Mouse (Mus musculus) liver, embryonic 14.5 days (tissue): ENCODE measurements around the gene Atp11a. TPM values are rescaled to one million over a fixed set of nuclear protein-coding genes. Genes with fewer than 3 reads are reported as not detected.

Source experiments
- ATAC-seq: fragments of 200-750 bp; cut with Nextera tagmentation; 2 replicates; pipeline ENCODE4 v1.8.0; 2017; ENCODE audit warnings: moderate number of reproducible peaks, mild to moderate bottlenecking, moderate library complexity; ENCODE audit not compliant: insufficient read depth
- DNase-seq, 3 experiments: peaks; one replicate each; pipeline ENCODE4 v3.0.0-alpha.2; 2012 to 2013; ENCODE audit warnings: low read depth in 3 of 3, low spot score in 3 of 3
- H3K27ac ChIP-seq: fragments of 300-500 bp; sonication (generic); 2 replicates; pipeline ENCODE4 v1.5.1; 2014; ENCODE audit warnings: moderate library complexity, mild to moderate bottlenecking, control low read depth, inconsistent platforms
- H3K27me3 ChIP-seq: fragments of 300-500 bp; sonication (generic); 2 replicates; pipeline ENCODE4 v1.6.1; 2014; ENCODE audit warnings: mild to moderate bottlenecking, low read length, moderate library complexity; ENCODE audit not compliant: control insufficient read depth, insufficient read depth
- H3K36me3 ChIP-seq: fragments of 300-500 bp; sonication (generic); replicated peaks from 2 replicates; pipeline ENCODE4 v1.6.1; 2014; ENCODE audit warnings: low read depth; ENCODE audit not compliant: control insufficient read depth, insufficient read depth
- H3K4me1 ChIP-seq, 2 experiments: fragments of 200-500 bp in 1 of 2; fragments of 300-500 bp in 1 of 2; sonication (generic) in 1 of 2; replicated peaks; 2 replicates each; pipeline ENCODE4 v1.6.1; 2012 to 2014; ENCODE audit warnings: antibody characterized with exemption in 1 of 2, inconsistent platforms in 1 of 2, low read length in 1 of 2; ENCODE audit not compliant: control insufficient read depth in 2 of 2, insufficient read depth in 2 of 2
- H3K4me2 ChIP-seq: fragments of 300-500 bp; sonication (generic); 2 replicates; pipeline ENCODE4 v1.6.1; 2014; ENCODE audit warnings: low read depth, mild to moderate bottlenecking, control low read depth, moderate library complexity
- H3K4me3 ChIP-seq, 2 experiments: fragments of 200-500 bp in 1 of 2; fragments of 300-500 bp in 1 of 2; sonication (generic) in 1 of 2; 2 replicates each; pipeline ENCODE4 v1.5.1; 2012 to 2014; ENCODE audit warnings: low read depth in 2 of 2, low read length in 2 of 2, mild to moderate bottlenecking in 2 of 2, control low read depth in 1 of 2, inconsistent platforms in 1 of 2, moderate library complexity in 1 of 2; ENCODE audit not compliant: insufficient read depth in 1 of 2
- H3K9ac ChIP-seq: fragments of 300-500 bp; sonication (generic); replicated peaks from 2 replicates; pipeline ENCODE4 v1.6.1; 2014; ENCODE audit warnings: mild to moderate bottlenecking, control low read depth, moderate library complexity
- H3K9me3 ChIP-seq: fragments of 300-500 bp; sonication (generic); 2 replicates; pipeline ENCODE4 v1.6.1; 2016; ENCODE audit warnings: low read length, mixed read lengths; ENCODE audit not compliant: control insufficient read depth
- CTCF ChIP-seq: IDR thresholded peaks from 2 replicates; pipeline ENCODE4 v1.5.1; 2016; ENCODE audit warnings: antibody characterized with exemption, low read depth, control low read depth
- EP300 ChIP-seq: IDR thresholded peaks from 2 replicates; pipeline ENCODE4 v1.6.1; 2016; ENCODE audit warnings: antibody characterized with exemption, low read depth
- WGBS: fragments of 180-500 bp; shearing (Covaris S2); extraction: QIAGEN DNeasy Blood & Tissue Kit; methylation state at CpG from one replicate; pipeline ENCODE4 v1.1.7; 2014; ENCODE audit not compliant: insufficient replicate concordance; 5-methylcytosine and 5-hydroxymethylcytosine counted together
- polyA plus RNA-seq, 2 experiments: library from polyadenylated mRNA; depleted of rRNA in 1 of 2; stranded (reverse) in 1 of 2; unstranded in 1 of 2; fragments of >200 nt; fragmentation: Nextera tagmentation in 1 of 2; extraction: Ambion mirVana in 1 of 2; gene quantifications; 2 replicates each; pipeline versions ENCODE4 v1.2.1 to v1.2.3; 2012 to 2014

Atp11a gene
- polyA plus RNA-seq, 2 experiments: 1.2 to 2.7 TPM

DNA sequence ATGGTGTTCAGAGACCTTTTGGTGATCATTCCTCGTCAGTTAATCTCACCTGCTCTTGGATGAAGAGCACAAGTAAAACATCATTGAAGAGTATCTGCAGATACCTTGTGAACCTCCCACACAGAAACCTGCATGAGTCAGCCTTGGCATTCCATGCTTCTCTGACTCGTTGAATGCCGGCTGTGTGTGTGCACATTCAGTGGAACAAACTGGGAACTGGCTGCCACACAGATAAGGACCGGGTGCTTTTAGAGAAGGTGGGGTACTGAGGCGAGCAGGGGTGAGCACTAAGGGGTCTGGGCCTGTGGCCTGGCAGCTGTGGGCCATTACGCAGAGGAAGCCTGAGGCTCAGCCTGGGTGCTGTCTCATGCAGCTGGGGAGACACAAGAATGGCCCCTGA lies 11.9 kb downstream of the Atp11a start:
- 63% methylated on average over 6 of the region's 6 CpGs for WGBS
- Histone ChIP-seq H3K9me3 (no peaks in the 10 kb centered on the region), H3K9ac (no peak overlapping the region), H3K4me1 (peaks cover 0 to 3% of the 10 kb centered on the region in 2 experiments; a peak in 1 of 4 replicates), H3K4me2 (no peak overlapping the region), H3K4me3 (no peak overlapping the region), H3K36me3 (no peaks in the 10 kb centered on the region), H3K27me3 (no peaks in the 10 kb centered on the region), H3K27ac (no peak overlapping the region)
- DNase-seq (no peak), ATAC-seq (no peak)
- no peak for TF ChIP-seq EP300
- no peak for TF ChIP-seq CTCF

DNA sequence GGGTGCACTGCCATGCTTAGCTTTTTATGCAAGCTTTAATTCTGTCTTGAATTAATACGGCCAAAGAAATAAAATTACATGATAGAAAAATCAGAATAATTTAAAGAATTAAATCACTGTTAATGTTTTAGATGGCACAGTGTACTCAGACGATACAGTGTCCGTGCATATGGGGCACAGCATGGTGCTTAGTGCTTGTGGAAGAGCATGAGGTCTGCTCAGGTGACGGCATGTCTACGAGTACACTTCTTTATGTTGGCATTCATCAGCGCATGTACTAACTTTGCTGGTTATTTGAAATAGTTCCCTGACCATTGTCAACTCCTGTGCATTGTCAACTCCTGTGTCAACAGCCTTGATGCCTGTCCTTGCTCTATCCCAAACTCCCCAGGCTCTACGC lies 12.5 kb downstream of the Atp11a start:
- TF ChIP-seq EP300 (no peak), CTCF (no peak)
- DNase-seq: no peak

DNA sequence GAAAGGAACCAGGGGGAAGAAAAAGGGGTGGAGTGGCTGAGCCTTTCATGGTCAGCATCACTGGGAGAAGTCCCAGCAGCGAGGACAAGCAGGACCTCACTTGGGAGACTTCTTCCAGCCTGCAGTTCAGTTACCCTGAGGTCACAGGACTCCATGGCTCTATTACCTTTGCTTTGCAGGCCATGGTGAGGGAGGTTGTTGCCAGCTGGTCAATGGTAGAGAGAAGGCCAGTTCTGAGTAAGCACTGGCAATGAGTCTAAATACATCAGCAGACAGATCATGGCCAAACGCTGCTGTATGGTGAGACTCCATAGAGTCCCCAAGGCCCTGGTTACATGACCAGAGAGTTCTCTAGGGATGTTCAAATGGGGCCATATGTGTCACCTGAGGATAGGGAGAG lies 15.5 kb downstream of the Atp11a start:
- no peak overlapping the region for H3K27ac ChIP-seq
- H3K9ac ChIP-seq: no peak overlapping the region
- DNase-seq: no peak
- H3K36me3 ChIP-seq: no peaks in the 10 kb centered on the region
- ATAC-seq: no peak
- 63% methylated on average over 2 of the region's 2 CpGs for WGBS
- peaks cover 3 to 26% of the 10 kb centered on the region in 2 experiments; a peak in 2 of 4 replicates for H3K4me1 ChIP-seq
- TF ChIP-seq CTCF (no peak), EP300 (no peak)
- H3K9me3 ChIP-seq: no peaks in the 10 kb centered on the region
- no peaks in the 10 kb centered on the region for H3K27me3 ChIP-seq
- H3K4me2 ChIP-seq: no peak overlapping the region
- no peak overlapping the region for H3K4me3 ChIP-seq

More for the DNA sequence above, 12.5 kb downstream of the Atp11a start:
- H3K27me3 ChIP-seq: no peaks in the 10 kb centered on the region
- ATAC-seq: no peak
- H3K36me3 ChIP-seq: no peaks in the 10 kb centered on the region
- H3K4me1 ChIP-seq: peaks cover 0 to 3% of the 10 kb centered on the region in 2 experiments; a peak in 1 of 4 replicates
- 75% methylated on average over 7 of the region's 7 CpGs for WGBS
- no peak overlapping the region for H3K9ac ChIP-seq
- no peak overlapping the region for H3K4me2 ChIP-seq
- H3K4me3 ChIP-seq: no peak overlapping the region
- no peak overlapping the region for H3K27ac ChIP-seq
- H3K9me3 ChIP-seq: no peaks in the 10 kb centered on the region

DNA sequence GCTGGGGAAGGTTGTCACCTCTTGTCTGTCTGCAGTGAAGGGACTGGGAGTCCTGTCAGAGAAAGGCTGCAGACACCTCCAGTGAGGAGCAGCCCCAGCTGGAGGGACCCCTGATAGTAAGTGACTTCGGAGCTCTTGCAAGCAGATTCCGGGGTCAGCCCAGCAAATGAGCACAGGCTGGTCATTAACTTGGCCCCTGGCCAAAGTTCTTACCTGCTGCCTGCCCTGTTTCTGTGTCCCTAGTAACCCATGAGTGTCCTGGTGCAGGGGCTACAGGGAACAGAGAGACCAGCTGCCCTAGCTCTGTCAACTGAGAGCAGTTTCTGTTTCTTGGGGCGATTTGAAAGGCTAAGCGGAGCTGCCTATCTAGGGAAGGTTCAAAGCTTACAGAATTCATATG lies 17.1 kb downstream of the Atp11a start:
- Histone ChIP-seq H3K9ac (no peak overlapping the region), H3K27me3 (no peaks in the 10 kb centered on the region; the same call in 1 of the 2 replicates), H3K36me3 (no peaks in the 10 kb centered on the region), H3K27ac (no peak overlapping the region), H3K4me1 (peaks cover 3 to 29% of the 10 kb centered on the region in 2 experiments; a peak in 2 of 4 replicates), H3K4me3 (no peak overlapping the region), H3K4me2 (no peak overlapping the region), H3K9me3 (no peaks in the 10 kb centered on the region)
- ATAC-seq (no peak), DNase-seq (no peak)
- no peak for TF ChIP-seq EP300
- TF ChIP-seq CTCF: no peak
- 72% methylated on average over 4 of the region's 4 CpGs for WGBS

DNA sequence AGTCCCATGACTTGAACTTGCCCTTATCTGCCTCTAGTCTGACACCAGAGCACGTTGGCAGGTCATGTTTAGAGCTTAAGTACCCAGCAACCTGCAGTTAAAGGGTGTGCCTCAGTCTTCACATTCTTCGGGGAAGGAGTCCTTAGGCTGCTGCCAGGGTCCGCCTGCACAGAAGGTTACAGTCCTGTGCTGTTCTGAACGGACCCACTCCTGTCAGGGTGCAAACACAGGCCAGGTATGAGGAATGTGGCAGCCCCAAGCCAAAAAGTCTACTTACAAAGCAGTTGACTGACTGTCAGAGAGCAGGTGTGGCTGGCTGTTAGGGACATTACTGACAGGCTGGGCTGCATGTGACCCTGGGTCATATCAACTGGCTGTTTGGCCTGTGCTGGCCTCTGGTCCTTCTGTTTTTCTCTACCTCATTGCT lies 18.1 kb downstream of the Atp11a start:
- Histone ChIP-seq H3K27me3 (no peaks in the 10 kb centered on the region; the same call in 1 of the 2 replicates), H3K36me3 (no peaks in the 10 kb centered on the region), H3K4me2 (no peak overlapping the region), H3K9ac (no peak overlapping the region), H3K4me3 (no peak overlapping the region), H3K27ac (no peak overlapping the region), H3K4me1 (peaks cover 3 to 29% of the 10 kb centered on the region in 2 experiments; a peak in 2 of 4 replicates), H3K9me3 (no peaks in the 10 kb centered on the region)
- WGBS: 29% methylated on average over 4 of the region's 4 CpGs
- no peak for DNase-seq
- TF ChIP-seq EP300 (no peak), CTCF (no peak)
- ATAC-seq: no peak
